Mouse (Mus musculus): Measurements from ENCODE around the gene Upp2. TPM values are rescaled to one million over a fixed set of nuclear protein-coding genes. Genes with fewer than 3 reads are reported as not detected.

Upp2 gene
- total RNA-seq, 1 experiment from 2014 or later: not detected

DNA sequence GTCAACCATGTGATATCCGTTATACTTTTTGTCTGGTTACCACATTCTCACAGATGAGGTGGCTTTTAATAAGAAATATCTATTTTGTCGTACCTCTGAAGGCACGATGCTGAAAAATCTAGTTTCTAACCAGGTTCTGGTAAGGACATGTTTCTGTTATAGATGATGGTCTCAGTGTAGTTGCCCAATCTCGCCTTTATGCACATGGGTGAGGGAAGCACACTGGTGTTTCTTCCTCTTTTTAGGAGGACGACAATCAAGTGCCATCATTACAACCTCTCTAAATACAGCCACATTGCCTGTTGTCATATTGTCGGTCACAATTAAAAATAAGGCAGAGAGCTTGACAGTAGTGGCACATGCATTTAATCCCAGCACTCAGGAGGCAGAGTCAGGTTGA, 32.5 kb downstream of the Upp2 start:
- ATAC-seq (ENCODE audit: extremely low read depth, insufficient number of reproducible peaks, low FRiP score, poor library complexity, severe bottlenecking): no peak

DNA sequence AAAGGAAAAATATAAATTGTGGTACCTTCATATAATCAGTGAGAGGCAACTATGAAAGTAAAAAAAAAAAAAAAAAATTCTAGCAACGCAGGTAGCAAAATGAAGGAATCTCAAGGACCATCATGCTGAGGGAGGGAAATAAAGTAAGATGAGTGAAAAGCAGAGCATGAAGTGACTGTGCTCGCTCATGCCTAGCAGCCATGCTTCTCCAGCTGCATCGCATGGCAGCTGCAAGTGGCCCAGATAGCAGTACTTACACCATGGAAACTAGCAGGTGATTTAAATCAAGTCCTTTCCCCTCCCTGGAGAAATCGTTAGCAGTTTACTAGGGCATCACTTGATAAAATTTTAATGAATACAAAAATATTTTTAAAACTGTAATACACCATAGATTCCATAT, 34.3 kb downstream of the Upp2 start:
- no peak for ATAC-seq (ENCODE audit: extremely low read depth, insufficient number of reproducible peaks, low FRiP score, poor library complexity, severe bottlenecking)

DNA sequence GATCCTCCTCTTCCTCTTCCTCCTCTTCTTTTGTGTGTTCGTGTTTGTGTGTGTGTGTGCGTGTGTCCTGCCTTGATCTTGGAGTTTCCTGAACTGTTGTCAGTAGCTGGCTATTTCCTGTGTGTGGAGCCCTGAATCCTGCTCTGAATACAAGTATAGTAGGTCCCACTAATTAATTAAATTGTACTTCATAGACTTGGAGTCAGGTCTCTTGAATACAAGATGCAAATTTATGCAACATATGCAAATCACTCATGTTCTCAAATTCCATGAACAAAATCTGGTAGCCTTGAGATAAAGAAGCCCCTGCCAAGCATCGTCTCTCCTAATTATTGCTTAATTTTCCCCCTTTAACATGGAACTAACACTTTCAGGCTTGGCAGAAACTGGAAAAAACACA, 36.3 kb downstream of the Upp2 start:
- ATAC-seq (ENCODE audit: extremely low read depth, insufficient number of reproducible peaks, low FRiP score, poor library complexity, severe bottlenecking): no peak

DNA sequence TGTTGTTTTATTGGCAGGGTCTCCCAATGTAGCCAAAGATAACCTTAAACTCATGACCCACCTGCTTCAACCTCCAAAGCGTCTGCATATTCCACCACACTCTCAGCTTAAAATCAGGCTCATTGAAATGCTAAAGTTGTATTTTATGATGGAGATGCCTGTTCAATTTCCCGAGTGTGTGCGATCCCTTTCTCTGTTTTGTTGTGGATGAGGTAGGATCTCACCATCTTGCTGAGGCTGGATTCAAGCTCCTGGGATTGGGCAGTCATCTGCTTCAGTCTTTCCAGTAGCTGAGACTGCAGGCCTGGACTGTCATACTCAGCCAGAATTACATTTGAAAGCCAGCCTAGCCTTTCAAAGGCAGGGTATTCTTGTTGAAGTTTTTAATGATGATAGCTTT, 37.7 kb downstream of the Upp2 start:
- no peak for ATAC-seq (ENCODE audit: extremely low read depth, insufficient number of reproducible peaks, low FRiP score, poor library complexity, severe bottlenecking)

DNA sequence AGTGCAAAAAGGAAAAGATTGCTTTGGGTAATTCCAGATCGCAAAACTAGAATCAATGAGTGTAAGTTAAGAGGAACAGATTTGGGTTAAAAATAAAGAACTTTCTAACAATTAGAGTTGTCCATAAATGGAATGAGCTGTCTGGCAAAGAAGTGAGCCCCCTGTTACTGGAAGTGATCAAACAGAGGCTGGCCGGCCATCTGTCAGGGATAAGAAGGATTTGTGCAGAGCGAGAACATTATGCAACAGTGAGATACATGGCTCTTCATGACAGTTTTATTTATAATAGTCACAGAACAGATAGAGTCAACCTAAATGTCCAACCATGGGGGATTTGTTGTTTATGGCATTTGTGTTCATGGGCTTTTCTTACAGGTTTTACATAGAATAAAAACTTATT, 46.6 kb downstream of the Upp2 start:
- no peak for ATAC-seq (ENCODE audit: extremely low read depth, insufficient number of reproducible peaks, low FRiP score, poor library complexity, severe bottlenecking)

DNA sequence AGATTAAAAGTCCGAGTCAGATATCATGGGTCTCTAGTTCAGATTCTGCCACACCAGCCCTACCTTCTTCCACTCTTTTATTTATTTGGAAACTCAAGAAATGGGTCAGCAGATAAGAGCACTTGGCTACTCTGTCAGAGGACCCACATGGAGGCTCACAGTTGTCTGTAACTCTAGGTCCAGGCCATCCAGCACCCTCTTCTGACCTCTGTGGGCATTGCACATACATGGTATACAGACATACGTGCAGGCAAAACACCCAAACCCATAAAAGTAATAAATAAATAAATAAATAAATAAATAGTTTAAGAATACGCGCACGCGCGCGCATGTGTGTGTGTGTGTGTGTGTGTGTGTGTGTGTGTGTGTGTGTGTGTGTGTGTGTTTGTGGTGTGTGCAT, 47.8 kb downstream of the Upp2 start:
- no peak for ATAC-seq (ENCODE audit: extremely low read depth, insufficient number of reproducible peaks, low FRiP score, poor library complexity, severe bottlenecking)

DNA sequence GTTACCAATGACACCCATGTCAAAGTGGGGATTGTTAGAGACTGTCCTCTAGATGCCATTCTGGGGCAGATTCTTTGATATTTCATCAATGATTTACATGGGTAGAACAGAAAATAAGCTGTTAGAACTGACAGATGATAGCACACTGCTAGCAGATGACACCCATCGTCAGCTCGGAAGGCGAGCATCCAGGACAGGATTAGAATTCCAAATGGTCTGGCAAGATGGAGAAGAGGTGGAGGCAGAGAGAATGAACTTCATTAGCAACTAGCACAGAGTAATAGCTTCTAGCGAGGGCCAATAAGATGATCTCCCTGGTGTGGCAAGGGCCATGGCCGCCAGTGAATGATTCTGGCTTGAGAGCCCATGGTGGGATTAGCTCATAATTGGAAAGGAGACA, 48.7 kb downstream of the Upp2 start:
- ATAC-seq (ENCODE audit: extremely low read depth, insufficient number of reproducible peaks, low FRiP score, poor library complexity, severe bottlenecking): no peak

DNA sequence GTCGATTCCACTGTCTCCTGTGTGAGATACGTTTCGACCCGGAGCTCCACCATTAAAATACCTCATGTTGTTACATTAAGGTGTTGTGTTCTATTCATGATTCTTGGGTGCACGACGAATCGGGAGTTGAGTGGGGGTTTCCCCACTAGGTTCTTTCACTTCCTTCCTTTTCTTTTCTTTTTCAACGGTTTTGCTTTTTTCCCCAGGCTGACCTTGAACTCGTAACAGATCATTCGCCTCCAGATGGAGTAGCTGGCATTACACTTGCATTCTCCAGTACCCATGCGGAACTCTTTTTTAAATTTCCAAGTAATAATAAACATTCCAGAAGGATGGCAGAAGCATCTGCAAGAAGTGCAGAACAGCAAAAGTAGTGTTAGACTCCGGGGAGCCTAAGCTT, 58.1 kb downstream of the Upp2 start:
- ATAC-seq (ENCODE audit: extremely low read depth, insufficient number of reproducible peaks, low FRiP score, poor library complexity, severe bottlenecking): no peak

DNA sequence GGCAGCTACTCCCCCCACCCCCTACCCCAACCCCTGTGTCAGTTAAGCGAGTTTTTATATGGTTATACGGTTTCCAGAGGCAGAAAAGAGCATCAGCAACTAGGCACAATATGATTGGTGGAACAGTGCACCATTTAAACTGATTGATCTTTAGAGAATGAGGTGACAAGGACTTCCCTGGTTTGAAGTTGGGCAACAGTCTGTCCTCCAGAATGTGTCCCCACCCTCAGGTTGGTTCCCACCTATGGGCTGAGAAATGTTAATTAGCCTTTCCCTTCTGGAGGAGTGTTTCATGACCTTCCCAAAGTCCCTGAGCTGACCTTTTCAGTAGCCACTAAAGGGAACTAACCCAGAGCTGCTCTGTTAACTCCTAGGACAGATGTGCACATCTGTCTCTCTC, 58.6 kb downstream of the Upp2 start:
- ATAC-seq (ENCODE audit: extremely low read depth, insufficient number of reproducible peaks, low FRiP score, poor library complexity, severe bottlenecking): no peak

DNA sequence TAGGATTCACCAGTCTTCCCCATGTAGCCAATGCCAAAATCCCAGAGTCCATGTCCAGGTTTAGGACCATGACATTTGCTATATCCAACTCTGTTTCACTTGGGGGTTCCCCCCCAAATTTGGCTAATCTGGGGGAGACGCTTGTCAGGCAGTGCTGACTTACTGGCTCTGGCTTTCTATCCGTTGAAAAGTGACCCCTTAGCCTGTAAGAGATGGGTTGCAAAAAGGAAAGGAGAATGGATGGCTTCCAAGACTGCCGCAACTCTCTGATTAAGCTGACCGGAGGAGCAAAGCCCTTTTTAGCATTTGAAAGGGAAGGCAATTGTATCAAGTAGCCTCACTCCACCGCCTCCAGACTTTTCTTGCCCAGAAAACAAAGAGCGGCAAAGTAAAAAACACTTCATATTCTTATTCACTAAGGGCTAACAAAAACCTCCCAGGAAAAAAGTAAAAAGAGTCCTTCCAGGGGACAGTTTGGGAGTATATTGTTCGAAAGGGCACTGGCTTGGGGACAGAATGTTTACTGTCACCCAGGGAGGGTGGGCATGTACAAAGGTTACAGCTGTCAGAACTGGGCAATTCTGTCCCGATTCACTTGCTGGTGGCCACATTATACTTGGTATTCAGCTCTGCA, 59.2 kb downstream of the Upp2 start:
- ATAC-seq (ENCODE audit: extremely low read depth, insufficient number of reproducible peaks, low FRiP score, poor library complexity, severe bottlenecking): no peak

DNA sequence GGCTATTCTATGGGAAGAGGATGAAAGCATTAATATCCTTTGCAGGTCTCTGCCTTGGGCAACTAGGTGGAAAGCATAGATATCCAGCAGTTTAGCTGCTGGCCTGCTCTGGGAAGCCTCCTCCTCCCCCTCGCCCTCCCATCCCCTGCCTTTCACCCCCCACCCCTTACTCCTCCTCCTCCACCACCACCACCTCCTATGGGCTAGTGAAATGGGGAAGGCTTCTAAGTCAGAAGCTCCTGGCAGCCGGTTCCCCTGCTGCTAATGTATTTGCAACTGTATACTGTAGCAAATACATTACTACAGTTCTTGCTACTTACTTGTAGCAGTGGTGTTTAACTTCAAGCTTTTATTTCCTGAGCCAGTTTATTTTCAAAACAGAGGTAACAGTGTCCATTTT, 60.9 kb downstream of the Upp2 start:
- ATAC-seq (ENCODE audit: extremely low read depth, insufficient number of reproducible peaks, low FRiP score, poor library complexity, severe bottlenecking): no peak

DNA sequence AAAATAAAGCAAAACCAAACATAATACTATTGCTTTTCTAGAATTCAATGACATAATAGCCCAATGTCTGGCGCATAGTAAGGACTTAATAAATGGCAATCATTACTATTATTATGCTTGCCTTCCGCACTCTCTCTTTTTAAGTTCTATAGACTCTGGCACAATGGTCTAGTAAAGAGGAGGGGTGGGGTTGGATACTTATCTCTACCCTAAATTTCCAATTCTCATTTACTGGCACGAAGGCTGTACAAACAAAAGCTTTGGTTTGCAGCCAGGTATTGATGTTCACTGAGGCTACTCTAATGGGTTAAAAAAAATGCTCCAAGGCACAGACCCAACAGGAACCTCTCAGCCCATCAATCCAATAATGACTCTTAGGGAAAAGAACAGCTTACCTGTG, 61.9 kb downstream of the Upp2 start:
- ATAC-seq (ENCODE audit: extremely low read depth, insufficient number of reproducible peaks, low FRiP score, poor library complexity, severe bottlenecking): no peak

DNA sequence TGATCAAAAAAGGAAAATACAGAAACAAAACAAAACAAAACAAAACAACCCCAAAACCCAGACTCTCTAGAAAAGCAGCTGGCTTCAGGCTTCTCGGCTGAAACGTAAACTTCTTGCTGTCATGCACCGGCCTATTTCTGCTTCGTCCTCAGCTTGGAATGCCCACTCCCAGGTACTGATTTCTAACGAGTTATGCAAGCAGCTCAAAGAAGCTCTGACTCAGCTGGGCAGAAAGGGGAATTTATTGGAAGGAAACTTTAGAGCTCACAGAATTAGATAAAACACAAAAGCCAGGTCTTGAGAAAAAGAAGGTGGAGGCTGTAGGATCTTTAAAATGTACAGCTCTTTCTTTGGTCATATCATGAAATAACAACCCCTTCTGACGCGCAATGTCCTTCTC, 62.3 kb downstream of the Upp2 start:
- ATAC-seq (ENCODE audit: extremely low read depth, insufficient number of reproducible peaks, low FRiP score, poor library complexity, severe bottlenecking): no peak

DNA sequence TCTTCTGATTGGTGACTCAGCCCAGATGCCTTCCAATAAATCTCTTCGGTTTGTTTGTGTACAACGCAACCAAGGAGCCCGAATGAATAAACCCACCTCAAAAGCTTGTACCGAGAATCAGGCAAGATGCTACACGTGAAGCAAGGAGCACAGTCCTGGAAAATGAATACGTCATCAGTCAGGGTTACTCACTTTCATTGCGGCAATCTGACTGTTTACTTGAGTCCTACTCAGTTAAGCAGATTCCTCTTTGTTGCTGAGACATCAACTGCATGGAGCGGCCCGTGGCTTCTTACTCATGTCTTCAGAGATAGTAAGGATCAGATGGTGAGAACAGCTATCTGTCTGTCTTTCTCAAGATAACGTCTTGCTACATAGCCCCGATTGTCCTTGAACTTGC, 66.7 kb downstream of the Upp2 start:
- no peak for ATAC-seq (ENCODE audit: extremely low read depth, insufficient number of reproducible peaks, low FRiP score, poor library complexity, severe bottlenecking)

DNA sequence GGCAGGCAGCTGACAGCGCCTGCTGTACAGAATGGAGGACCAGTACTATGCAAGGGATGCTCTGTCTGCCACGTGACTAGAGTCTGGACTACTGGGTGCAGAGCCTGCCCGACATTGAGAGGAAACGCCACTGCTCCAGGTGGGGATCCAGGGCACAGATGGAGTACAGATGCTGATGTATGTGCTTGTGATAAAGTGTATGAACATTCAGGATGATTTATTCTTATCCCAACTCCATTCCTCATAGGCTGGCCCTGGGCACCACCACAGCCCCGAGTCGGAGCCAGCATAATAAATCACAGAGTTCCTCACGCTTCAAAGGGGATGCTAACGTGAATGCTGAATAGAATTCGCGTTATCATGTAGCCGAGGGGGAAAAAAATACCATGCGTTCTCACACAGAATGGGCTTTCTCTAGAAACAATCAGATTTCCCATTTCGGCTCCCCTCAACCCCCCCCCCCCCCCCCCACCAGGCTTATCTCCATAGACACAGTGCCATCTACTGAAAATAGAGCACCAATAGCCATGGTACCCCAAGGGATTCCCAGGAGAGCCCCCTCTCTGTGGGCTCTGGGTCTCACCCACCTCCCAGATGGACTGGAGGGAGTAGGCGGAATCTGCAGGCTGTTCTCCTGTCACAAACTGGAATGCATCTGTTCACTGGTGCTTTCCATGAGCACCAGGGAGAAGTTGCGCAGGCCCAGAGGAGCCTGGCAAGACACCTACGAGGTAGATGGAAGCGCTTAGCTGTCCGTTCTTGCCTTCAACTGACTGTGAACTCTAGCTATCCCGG, 74.9 kb downstream of the Upp2 start:
- no peak for ATAC-seq (ENCODE audit: extremely low read depth, insufficient number of reproducible peaks, low FRiP score, poor library complexity, severe bottlenecking)

DNA sequence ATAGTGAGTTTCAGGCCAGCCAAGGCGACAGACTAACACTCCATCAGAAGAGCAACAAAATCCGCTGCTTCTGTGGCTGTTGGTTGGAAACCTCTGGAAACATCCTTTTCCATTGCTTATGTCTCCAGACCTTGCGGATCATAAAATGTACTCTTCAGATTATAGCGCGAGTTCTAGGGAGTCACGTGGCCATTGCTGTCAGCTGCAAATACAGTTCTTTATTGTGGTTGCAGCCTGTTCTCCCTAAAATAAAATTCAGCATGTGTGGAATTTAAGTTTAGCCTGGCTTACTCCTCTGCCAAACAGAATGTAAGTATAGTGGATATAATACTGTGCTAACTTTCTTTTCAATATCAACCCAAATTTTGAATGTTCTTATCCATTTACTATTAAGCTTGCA, 78.6 kb downstream of the Upp2 start:
- ATAC-seq (ENCODE audit: extremely low read depth, insufficient number of reproducible peaks, low FRiP score, poor library complexity, severe bottlenecking): no peak

DNA sequence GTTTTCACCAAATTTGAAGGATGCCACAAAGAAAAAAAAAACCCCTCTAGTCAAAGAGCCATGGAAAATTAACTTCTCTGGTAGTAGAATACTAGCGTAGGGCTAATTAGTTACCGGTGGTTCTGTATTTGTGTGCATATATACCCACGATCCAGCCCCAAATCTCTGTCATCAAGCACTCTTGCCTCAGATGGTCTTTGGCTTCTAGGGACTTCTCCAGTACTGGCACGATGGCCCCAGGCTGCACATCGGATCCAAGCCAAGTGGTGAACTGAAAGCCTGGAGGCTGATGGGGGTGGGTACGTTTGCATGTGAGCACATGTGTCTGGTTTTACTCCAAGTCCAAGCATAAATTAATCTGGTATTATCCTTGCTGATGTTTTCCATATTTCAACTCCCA, 88.1 kb downstream of the Upp2 start:
- no peak for ATAC-seq (ENCODE audit: extremely low read depth, insufficient number of reproducible peaks, low FRiP score, poor library complexity, severe bottlenecking)

DNA sequence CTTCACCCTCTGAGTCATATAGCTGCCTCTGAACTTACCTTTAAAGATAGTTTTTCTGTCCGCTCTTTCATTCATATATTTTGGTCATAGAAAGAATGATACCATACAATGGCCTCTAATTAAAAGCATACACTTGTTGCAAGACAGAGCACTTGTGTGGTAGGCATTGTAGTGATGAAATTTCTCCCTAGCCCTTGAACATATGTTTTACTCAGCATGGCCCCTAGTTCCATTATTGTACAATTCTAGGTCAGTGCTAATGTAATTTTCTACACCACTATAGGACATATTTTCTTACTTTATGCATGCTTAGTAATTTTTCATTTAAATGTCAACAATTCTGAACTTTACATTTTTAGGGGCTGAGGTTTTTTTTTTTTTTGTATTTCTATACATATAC, 89.9 kb downstream of the Upp2 start:
- ATAC-seq (ENCODE audit: extremely low read depth, insufficient number of reproducible peaks, low FRiP score, poor library complexity, severe bottlenecking): no peak

DNA sequence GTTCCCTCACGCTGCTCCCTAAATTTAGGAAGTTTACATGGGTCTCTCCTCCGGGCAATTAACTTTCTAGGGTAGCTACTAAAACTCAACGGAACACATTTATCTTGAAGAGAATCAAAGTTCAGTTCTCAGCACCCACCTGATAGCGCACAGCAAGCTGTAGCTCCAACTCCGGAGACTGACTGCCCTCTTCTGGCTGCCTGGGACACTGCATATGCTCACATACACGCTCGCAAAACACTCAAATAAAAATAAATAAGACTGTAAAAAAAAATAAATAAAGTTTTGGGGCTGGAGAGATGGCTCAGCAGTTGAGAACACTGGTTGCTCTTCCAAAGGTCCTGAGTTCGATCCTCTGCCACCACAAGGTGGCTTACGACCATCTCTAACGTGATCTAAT, 90.8 kb downstream of the Upp2 start:
- ATAC-seq (ENCODE audit: extremely low read depth, insufficient number of reproducible peaks, low FRiP score, poor library complexity, severe bottlenecking): no peak

DNA sequence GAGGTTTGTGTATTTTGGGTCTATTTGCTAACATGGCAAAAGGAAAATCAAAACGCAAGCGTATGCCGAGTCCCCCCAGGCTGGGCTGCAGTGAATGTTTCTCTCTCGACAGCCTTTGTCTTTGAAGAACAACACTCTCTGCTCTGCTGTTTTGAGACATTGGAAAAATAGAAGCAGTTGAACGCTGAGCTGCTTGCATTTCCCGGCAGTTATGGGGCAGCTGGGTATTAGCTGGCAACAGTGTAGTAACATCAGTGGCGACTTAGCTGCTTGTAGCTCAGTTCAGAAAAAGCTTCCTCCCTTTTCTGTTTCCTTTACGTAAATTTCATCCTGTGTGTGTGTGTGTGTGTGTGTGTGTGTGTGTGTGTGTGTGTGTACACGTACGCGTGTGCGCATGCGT, 93.5 kb downstream of the Upp2 start:
- no peak for ATAC-seq (ENCODE audit: extremely low read depth, insufficient number of reproducible peaks, low FRiP score, poor library complexity, severe bottlenecking)

DNA sequence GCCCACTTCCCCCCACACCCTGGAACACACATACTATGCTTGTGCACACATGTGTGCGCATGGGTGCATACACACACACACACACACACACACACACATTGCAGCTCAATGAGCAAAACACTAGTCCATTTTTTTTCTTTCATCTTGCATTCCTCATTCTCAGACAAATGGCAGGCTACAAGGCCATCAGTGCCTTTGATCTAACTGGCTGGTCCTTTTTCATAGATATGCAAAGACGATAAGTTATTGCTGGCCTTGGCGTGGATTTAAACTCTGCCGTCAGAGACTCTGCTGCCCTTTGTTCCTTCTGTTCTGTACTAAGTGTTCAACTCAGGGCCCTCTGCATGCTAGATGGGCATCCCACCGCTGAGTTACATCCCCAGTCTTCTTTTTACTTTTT, 94.0 kb downstream of the Upp2 start:
- ATAC-seq (ENCODE audit: extremely low read depth, insufficient number of reproducible peaks, low FRiP score, poor library complexity, severe bottlenecking): no peak

Measured in neutrophil, adult 5-6 weeks (primary cell).